Mouse (Mus musculus) heart, adult 2 months (tissue): ENCODE data around the gene Nlgn3. TPM values are rescaled to one million over a fixed set of nuclear protein-coding genes. Genes with fewer than 3 reads are reported as not detected.

Experiments used
- DNase-seq, 2 experiments: peaks; one replicate each; pipeline ENCODE4 v3.0.0; 2021
- H3K27ac ChIP-seq: fragments of 200-600 bp; 2 replicates; pipeline ENCODE4 v1.8.1; 2022
- H3K27me3 ChIP-seq: fragments of 200-500 bp; 2 replicates; pipeline ENCODE4 v1.6.1; 2012; ENCODE audit warnings: mild to moderate bottlenecking, low read length, inconsistent platforms, mixed read lengths; ENCODE audit not compliant: control insufficient read depth, insufficient read depth
- H3K36me3 ChIP-seq: fragments of 200-500 bp; 2 replicates; pipeline ENCODE4 v1.6.1; 2012; ENCODE audit warnings: low read length, inconsistent platforms; ENCODE audit not compliant: control insufficient read depth, insufficient read depth
- H3K4me1 ChIP-seq: fragments of 200-500 bp; 2 replicates; pipeline ENCODE4 v1.6.1; 2011; ENCODE audit warnings: low read length; ENCODE audit not compliant: control insufficient read depth, insufficient read depth
- H3K4me3 ChIP-seq: fragments of 200-600 bp; 2 replicates; pipeline ENCODE4 v1.8.1; 2022
- H3K79me2 ChIP-seq: fragments of 200-500 bp; replicated peaks from 2 replicates; pipeline ENCODE4 v1.6.1; 2012; ENCODE audit warnings: mild to moderate bottlenecking, inconsistent platforms, low read length, moderate library complexity, mixed read lengths; ENCODE audit not compliant: control insufficient read depth, insufficient read depth
- H3K9ac ChIP-seq: fragments of 200-500 bp; 2 replicates; pipeline ENCODE4 v1.6.1; 2012; ENCODE audit warnings: low read depth, mild to moderate bottlenecking, control low read depth, inconsistent platforms, low read length, mixed read lengths
- CTCF ChIP-seq: fragments of 200-600 bp; IDR thresholded peaks from 2 replicates; pipeline ENCODE4 v1.8.1; 2022; ENCODE audit warnings: antibody characterized with exemption, mild to moderate bottlenecking, moderate library complexity
- EP300 ChIP-seq: fragments of 200-500 bp; IDR thresholded peaks from 2 replicates; pipeline ENCODE4 v1.6.1; 2011; ENCODE audit warnings: low read depth, low read length, control low read depth; ENCODE audit not compliant: insufficient read depth
- POLR2A ChIP-seq: fragments of 200-500 bp; IDR thresholded peaks from 2 replicates; pipeline ENCODE4 v1.6.1; 2011; ENCODE audit warnings: mild to moderate bottlenecking, low read depth, low read length, control low read depth; ENCODE audit not compliant: insufficient read depth
- WGBS: fragments of 180-500 bp; shearing (Covaris S2); methylation state at CpG from one replicate; pipeline ENCODE4 v1.1.7; 2018; 5-methylcytosine and 5-hydroxymethylcytosine counted together
- intact Hi-C: fragments of 180-260 bp; cut with DNase I; formaldehyde crosslinking; loops from one replicate; pipeline ENCODE4 v1.15.1; 2025
- polyA plus RNA-seq: library from polyadenylated mRNA; depleted of rRNA; stranded (reverse); fragments of >200 nt; gene quantifications from 2 replicates; pipeline ENCODE4 v1.2.3, GENCODE M21; 2012; rRNA removed
- total RNA-seq, 2 experiments: library from RNA; stranded (reverse); gene quantifications; 2 replicates each; pipeline ENCODE4 v1.2.3; 2021

Gene Nlgn3
- total and polyA plus RNA-seq, 3 experiments: 0.20 to 1.0 (median 0.42) TPM

DNA sequence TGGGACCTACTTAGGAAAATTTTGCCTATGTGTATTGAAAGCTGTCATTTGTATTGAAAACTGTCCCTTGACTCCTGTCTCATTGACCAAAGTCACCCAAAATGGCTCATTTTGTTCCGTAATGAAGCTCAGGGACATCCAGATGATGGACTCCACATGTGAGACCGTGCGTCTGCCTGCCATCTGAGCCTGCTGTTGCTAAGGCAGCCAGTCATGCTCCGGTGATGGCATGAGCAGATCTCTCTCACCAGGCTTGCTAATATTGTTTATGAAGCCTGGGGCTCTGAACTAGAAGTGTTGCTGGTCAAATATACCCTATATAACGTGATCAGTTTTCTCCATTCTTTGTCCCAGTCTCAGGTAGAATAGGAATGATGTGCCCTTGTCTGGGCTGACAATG lies 74.0 kb downstream of the Nlgn3 start:
- no peak overlapping the region for H3K27ac ChIP-seq
- H3K9ac ChIP-seq: no peak overlapping the region
- no peak for TF ChIP-seq CTCF
- TF ChIP-seq EP300: no peak
- TF ChIP-seq POLR2A: no peak
- H3K4me1 ChIP-seq: no peaks in the 10 kb centered on the region
- H3K36me3 ChIP-seq: no peaks in the 10 kb centered on the region
- H3K79me2 ChIP-seq: no peaks in the 10 kb centered on the region
- intact Hi-C loops: no loop called here
- no peak overlapping the region for H3K4me3 ChIP-seq
- H3K27me3 ChIP-seq: no peaks in the 10 kb centered on the region
- no peak for DNase-seq
- 77% methylated on average over 5 of the region's 5 CpGs for WGBS

Other genes starting within 250 kb of the Nlgn3 start
- gene Tex11, start 239.5 kb upstream of the Nlgn3 start, total RNA-seq: under 1 TPM in 1 of 2 experiments, not detected in 1; 0.34 TPM
- gene Tex11, start 239.5 kb upstream of the Nlgn3 start, polyA plus RNA-seq: 0.10 TPM in 1 of 2 replicates, not detected in the other
- not detected for gene Slc7a3, start 213.1 kb upstream of the Nlgn3 start, total RNA-seq
- 0.18 and 0.68 TPM in 2 replicates for gene Slc7a3, start 213.1 kb upstream of the Nlgn3 start, polyA plus RNA-seq
- 10 to 100 TPM; 36.0 to 37.3 TPM for gene Snx12, start 76.6 kb upstream of the Nlgn3 start, total RNA-seq
- 16.6 and 22.3 TPM in 2 replicates for gene Snx12, start 76.6 kb upstream of the Nlgn3 start, polyA plus RNA-seq
- gene Foxo4, start 44.6 kb upstream of the Nlgn3 start, total RNA-seq: 10 to 100 TPM; 57.7 to 65.2 TPM
- gene Foxo4, start 44.6 kb upstream of the Nlgn3 start, polyA plus RNA-seq: 39.4 and 49.8 TPM in 2 replicates
- not detected for gene Gm614, start 35.2 kb upstream of the Nlgn3 start, total RNA-seq
- gene Gm614, start 35.2 kb upstream of the Nlgn3 start, polyA plus RNA-seq: 0.41 TPM in 1 of 2 replicates, not detected in the other
- 1 to 10 TPM; 7.9 to 9.8 TPM for gene Il2rg, start 30.9 kb upstream of the Nlgn3 start, total RNA-seq
- 15.8 and 19.2 TPM in 2 replicates for gene Il2rg, start 30.9 kb upstream of the Nlgn3 start, polyA plus RNA-seq
- under 1 TPM in 1 of 2 experiments, not detected in 1; 0.31 TPM for gene Gm20489, start 30.1 kb upstream of the Nlgn3 start, total RNA-seq
- gene Gm20489, start 30.1 kb upstream of the Nlgn3 start, polyA plus RNA-seq: not detected in 2 replicates
- 10 to 100 TPM; 20.2 to 21.2 TPM for gene Med12, start 25.1 kb upstream of the Nlgn3 start, total RNA-seq
- 61.9 and 76.3 TPM in 2 replicates for gene Med12, start 25.1 kb upstream of the Nlgn3 start, polyA plus RNA-seq
- not detected for gene Gjb1, start 77.2 kb downstream of the Nlgn3 start, total RNA-seq
- 0.12 and 0.56 TPM in 2 replicates for gene Gjb1, start 77.2 kb downstream of the Nlgn3 start, polyA plus RNA-seq
- gene Zmym3, start 121.7 kb downstream of the Nlgn3 start, total RNA-seq: 10 to 100 TPM; 13.3 to 15.9 TPM
- gene Zmym3, start 121.7 kb downstream of the Nlgn3 start, polyA plus RNA-seq: 18.7 and 36.5 TPM in 2 replicates
- gene Nono, start 130.2 kb downstream of the Nlgn3 start, total RNA-seq: 10 to 100 TPM; 57.6 to 70.9 TPM
- 46.7 and 83.4 TPM in 2 replicates for gene Nono, start 130.2 kb downstream of the Nlgn3 start, polyA plus RNA-seq
- 100 to 1,000 TPM; 157 to 183 TPM for gene Itgb1bp2, start 149.9 kb downstream of the Nlgn3 start, total RNA-seq
- 194 and 335 TPM in 2 replicates for gene Itgb1bp2, start 149.9 kb downstream of the Nlgn3 start, polyA plus RNA-seq
- 10 to 100 TPM; 15.0 to 15.4 TPM for gene Taf1, start 233.6 kb downstream of the Nlgn3 start, total RNA-seq
- gene Taf1, start 233.6 kb downstream of the Nlgn3 start, polyA plus RNA-seq: 2.7 and 5.8 TPM in 2 replicates